Comparison of ENCODE assay signal across 17 mouse cellular contexts in genomic region chr6:6162146-6162545, GRCm38 (mm10). TPM values are rescaled to one million over a fixed set of nuclear protein-coding genes. Genes with fewer than 3 reads are reported as not detected.
DNase-seq lines count a peak whose midpoint lies in the region; ATAC-seq and TF ChIP-seq lines count a peak whose summit lies in the region.
"Had no signal": no experiment of that assay in that cellular context is flagged by ENCODE, and none has a peak within 500 bp of the region (broad histone marks: within the 10 kb centered on the region; RNA-seq: fewer than 3 reads in every experiment).

No protein-coding gene starts in this region.

- H3K27me3 ChIP-seq in hindbrain, embryonic 11.5 days (ENCODE audit: control insufficient read depth, insufficient read depth, low read length), result peaks cover 2% of the 10 kb centered on the region; the same call in 1 of the 2 replicates
- no peaks in the 10 kb centered on the region for H3K27me3 ChIP-seq in hindbrain, postnatal 0 days (ENCODE audit: insufficient read depth, low read length)
- H3K27me3 ChIP-seq in forebrain, embryonic 13.5 days, result peaks cover 12% of the 10 kb centered on the region; the same call in 1 of the 2 replicates
- 0 out of 2 replicates have a peak, but pooled peaks cover 3% of the 10 kb centered on the region for H3K27me3 ChIP-seq in midbrain, embryonic 15.5 days (replicated peaks)
- no peaks in the 10 kb centered on the region for H3K27me3 ChIP-seq in kidney, embryonic 16.5 days (ENCODE audit: insufficient read depth, low read length)
- H3K27me3 ChIP-seq: intestine, embryonic 15.5 days; limb, embryonic 13.5 days; liver, embryonic 15.5 days had no signal

- DNase-seq in hindbrain, embryonic 11.5 days (ENCODE audit: low spot score), result no peak
- no peak for DNase-seq in hindbrain, postnatal 0 days (ENCODE audit: low spot score)
- peak; percentile 18 to 34 for DNase-seq in cerebellum, postnatal 10 days
- no peak for DNase-seq in spleen, adult 12 weeks (ENCODE audit: low spot score)
- DNase-seq: adrenal gland, postnatal 14 days; gastrocnemius, adult 2 months; thymus, postnatal 25 days had no signal

- WGBS in hindbrain, embryonic 11.5 days, result 43% methylated on average over 6 of the region's 6 CpGs
- WGBS in hindbrain, postnatal 0 days, result 39% methylated on average over 6 of the region's 6 CpGs
- WGBS in forebrain, embryonic 13.5 days, result 7% methylated on average over 6 of the region's 6 CpGs
- 17% methylated on average over 6 of the region's 6 CpGs for WGBS in midbrain, embryonic 15.5 days
- 61% methylated on average over 6 of the region's 6 CpGs for WGBS in kidney, embryonic 16.5 days

- no peak overlapping the region for H3K4me3 ChIP-seq in hindbrain, embryonic 11.5 days (ENCODE audit: low read depth, low read length)
- H3K4me3 ChIP-seq in hindbrain, postnatal 0 days (ENCODE audit: low read length), result no peak overlapping the region
- H3K4me3 ChIP-seq in forebrain, embryonic 13.5 days, result no peak overlapping the region
- H3K4me3 ChIP-seq in midbrain, embryonic 15.5 days, result no peak overlapping the region
- no peak overlapping the region for H3K4me3 ChIP-seq in kidney, embryonic 16.5 days (ENCODE audit: low read length)
- H3K4me3 ChIP-seq: erythroblast, embryonic 14.5 days; gastrocnemius, adult 2 months; heart, embryonic 10.5 days; intestine, embryonic 15.5 days; layer of hippocampus, adult 2 months; limb, embryonic 13.5 days; liver, embryonic 15.5 days had no signal

- H3K9ac ChIP-seq in hindbrain, embryonic 11.5 days (ENCODE audit: low read depth, low read length), result no peak overlapping the region
- no peak overlapping the region for H3K9ac ChIP-seq in hindbrain, postnatal 0 days (replicated peaks; ENCODE audit: low read length)
- no peak overlapping the region for H3K9ac ChIP-seq in forebrain, embryonic 13.5 days
- H3K9ac ChIP-seq in midbrain, embryonic 15.5 days, result no peak overlapping the region
- H3K9ac ChIP-seq in kidney, embryonic 16.5 days (replicated peaks; ENCODE audit: low read length), result no peak overlapping the region
- H3K9ac ChIP-seq: intestine, embryonic 15.5 days; limb, embryonic 13.5 days; liver, embryonic 15.5 days had no signal

- H3K4me1 ChIP-seq in hindbrain, embryonic 11.5 days (replicated peaks; ENCODE audit: control insufficient read depth, insufficient read depth, low read length), result 0 out of 2 replicates have a peak, but pooled peaks cover 3% of the 10 kb centered on the region
- H3K4me1 ChIP-seq in hindbrain, postnatal 0 days (ENCODE audit: insufficient read depth, low read length), result peaks cover 11% of the 10 kb centered on the region; the same call in 1 of the 2 replicates
- H3K4me1 ChIP-seq in forebrain, embryonic 13.5 days, result peaks cover 52% of the 10 kb centered on the region
- peaks cover 19% of the 10 kb centered on the region for H3K4me1 ChIP-seq in midbrain, embryonic 15.5 days
- peaks cover 10% of the 10 kb centered on the region; the same call in 1 of the 2 replicates for H3K4me1 ChIP-seq in kidney, embryonic 16.5 days (ENCODE audit: insufficient read depth, low read length)
- H3K4me1 ChIP-seq: intestine, embryonic 15.5 days; liver, embryonic 15.5 days had no signal

- peak; percentile 14; the same call in 1 of the 2 replicates for ATAC-seq in hindbrain, embryonic 11.5 days (ENCODE audit: low FRiP score)
- ATAC-seq in hindbrain, postnatal 0 days, result no peak
- peak; percentile 19; the same call in 1 of the 2 replicates for ATAC-seq in forebrain, embryonic 13.5 days
- ATAC-seq in midbrain, embryonic 15.5 days (replicated peaks), result 0 out of 2 replicates have a peak, but pooled peaks have one; percentile 27
- no peak for ATAC-seq in kidney, embryonic 16.5 days (ENCODE audit: low FRiP score, low TSS enrichment)
- ATAC-seq: intestine, embryonic 15.5 days had no signal

- H3K4me2 ChIP-seq in hindbrain, embryonic 11.5 days (replicated peaks; ENCODE audit: low read depth, low read length), result no peak overlapping the region
- H3K4me2 ChIP-seq in hindbrain, postnatal 0 days (ENCODE audit: low read depth, low read length), result no peak overlapping the region
- 0 out of 2 replicates have a peak overlapping the region, but pooled peaks have one; percentile 1 for H3K4me2 ChIP-seq in forebrain, embryonic 13.5 days
- H3K4me2 ChIP-seq in midbrain, embryonic 15.5 days, result no peak overlapping the region
- no peak overlapping the region for H3K4me2 ChIP-seq in kidney, embryonic 16.5 days (replicated peaks; ENCODE audit: low read depth, low read length)
- H3K4me2 ChIP-seq: intestine, embryonic 15.5 days; limb, embryonic 13.5 days; liver, embryonic 15.5 days had no signal

- H3K9me3 ChIP-seq in hindbrain, embryonic 11.5 days (ENCODE audit: control insufficient read depth, low read length), result no peaks in the 10 kb centered on the region
- no peaks in the 10 kb centered on the region for H3K9me3 ChIP-seq in hindbrain, postnatal 0 days (ENCODE audit: low read length)
- no peaks in the 10 kb centered on the region for H3K9me3 ChIP-seq in forebrain, embryonic 13.5 days (replicated peaks)
- H3K9me3 ChIP-seq in midbrain, embryonic 15.5 days, result no peaks in the 10 kb centered on the region
- H3K9me3 ChIP-seq in kidney, embryonic 16.5 days (ENCODE audit: low read length), result no peaks in the 10 kb centered on the region
- H3K9me3 ChIP-seq: heart, embryonic 10.5 days; intestine, embryonic 15.5 days; limb, embryonic 13.5 days; liver, embryonic 15.5 days had no signal

- no peaks in the 10 kb centered on the region for H3K36me3 ChIP-seq in hindbrain, embryonic 11.5 days (ENCODE audit: control insufficient read depth, insufficient read depth, low read length)
- H3K36me3 ChIP-seq in hindbrain, postnatal 0 days (ENCODE audit: insufficient read depth, low read length), result no peaks in the 10 kb centered on the region
- no peaks in the 10 kb centered on the region for H3K36me3 ChIP-seq in forebrain, embryonic 13.5 days (ENCODE audit: poor library complexity, severe bottlenecking)
- H3K36me3 ChIP-seq in midbrain, embryonic 15.5 days (replicated peaks), result no peaks in the 10 kb centered on the region
- H3K36me3 ChIP-seq in kidney, embryonic 16.5 days (ENCODE audit: insufficient read depth, low read length), result no peaks in the 10 kb centered on the region
- H3K36me3 ChIP-seq: heart, embryonic 10.5 days; intestine, embryonic 15.5 days; limb, embryonic 13.5 days had no signal

- TF ChIP-seq CTCF in hindbrain, postnatal 0 days (IDR thresholded peaks at IDR 0.05; ENCODE audit: low read depth), result no peak

- 0 out of 2 replicates have a peak overlapping the region, but pooled peaks have one; percentile 20 for H3K27ac ChIP-seq in hindbrain, embryonic 11.5 days (ENCODE audit: low read depth, low read length)
- no peak overlapping the region for H3K27ac ChIP-seq in hindbrain, postnatal 0 days
- peak overlapping the region; percentile 84 for H3K27ac ChIP-seq in forebrain, embryonic 13.5 days
- H3K27ac ChIP-seq in midbrain, embryonic 15.5 days, result no peak overlapping the region
- no peak overlapping the region for H3K27ac ChIP-seq in kidney, embryonic 16.5 days (ENCODE audit: low read length)
- H3K27ac ChIP-seq: gastrocnemius, adult 2 months; heart, embryonic 10.5 days; intestine, embryonic 15.5 days; kidney, postnatal 0 days; layer of hippocampus, adult 2 months; limb, embryonic 13.5 days; liver, embryonic 15.5 days had no signal

RNA-seq across cellular contexts. Expression of gene Slc25a13, which starts 54.8 kb away (rescaled TPM):
- 31.0 and 32.5 TPM in 2 replicates for polyA plus RNA-seq in hindbrain, embryonic 11.5 days (2014; fragmentation: Nextera tagmentation; extraction: Ambion mirVana)
- 2.5 and 3.4 TPM in 2 replicates for total RNA-seq in hindbrain, postnatal 0 days (2014; rRNA removed)
- 3.5 and 4.4 TPM in 2 replicates for polyA plus RNA-seq in hindbrain, postnatal 0 days (2015; fragmentation: Nextera tagmentation; extraction: Ambion mirVana)
- 15.1 and 15.3 TPM in 2 replicates for polyA plus RNA-seq in forebrain, embryonic 13.5 days (2015; fragmentation: Nextera tagmentation; extraction: Ambion mirVana)
- 3.8 and 4.0 TPM in 2 replicates for polyA plus RNA-seq in midbrain, embryonic 15.5 days (2015; fragmentation: Nextera tagmentation; extraction: Ambion mirVana)
- 48.4 and 48.8 TPM in 2 replicates for polyA plus RNA-seq in kidney, embryonic 16.5 days (2015; fragmentation: Nextera tagmentation; extraction: Ambion mirVana)

Comparison
In these comparisons a context has a peak if more than half of its experiments do, and no peak if none do; other contexts are left out.
1. ATAC-seq: peak in hindbrain, embryonic 11.5 days (single experiment), forebrain, embryonic 13.5 days (single experiment) and midbrain, embryonic 15.5 days (single experiment); none in hindbrain, postnatal 0 days (single experiment) and kidney, embryonic 16.5 days (single experiment).
2. H3K27ac ChIP-seq: peak in hindbrain, embryonic 11.5 days (single experiment) and forebrain, embryonic 13.5 days (single experiment); none in hindbrain, postnatal 0 days (single experiment), midbrain, embryonic 15.5 days (single experiment) and kidney, embryonic 16.5 days (single experiment).
3. DNase-seq: peak in cerebellum, postnatal 10 days (2 of 2); none in hindbrain, embryonic 11.5 days (single experiment), hindbrain, postnatal 0 days (single experiment) and spleen, adult 12 weeks (single experiment).